Comparison of ENCODE assay signal across 9 mouse cellular contexts in genomic region chr3:84037536-84037935, GRCm38 (mm10). TPM values are rescaled to one million over a fixed set of nuclear protein-coding genes. Genes with fewer than 3 reads are reported as not detected.
A peak's percentile ranks its signal among the peaks of the same experiment; 100 is the strongest.
DNase-seq lines count a peak whose midpoint lies in the region; ATAC-seq and TF ChIP-seq lines count a peak whose summit lies in the region.
"Had no signal": no experiment of that assay in that cellular context is flagged by ENCODE, and none has a peak within 500 bp of the region (broad histone marks: within the 10 kb centered on the region; RNA-seq: fewer than 3 reads in every experiment).

No protein-coding gene starts in this region.

- H3K27me3 ChIP-seq in lung, embryonic 14.5 days (ENCODE audit: insufficient read depth, low read length), result no peaks in the 10 kb centered on the region
- H3K27me3 ChIP-seq in forebrain, embryonic 12.5 days, result 0 out of 2 replicates have a peak, but pooled peaks cover 2% of the 10 kb centered on the region
- H3K27me3 ChIP-seq in limb, embryonic 15.5 days, result no peaks in the 10 kb centered on the region
- no peaks in the 10 kb centered on the region for H3K27me3 ChIP-seq in neural tube, embryonic 15.5 days (replicated peaks)

- TF ChIP-seq CTCF in lung, embryonic 14.5 days (IDR thresholded peaks at IDR 0.05; ENCODE audit: low read depth), result no peak

- no peak for DNase-seq in lung, embryonic 14.5 days
- DNase-seq in lung, postnatal 4 days, result no peak
- no peak for DNase-seq in layer of hippocampus, postnatal 14 days (ENCODE audit: low spot score in 2 of 2)
- DNase-seq in thymus, postnatal 25 days, result no peak

- ATAC-seq in lung, embryonic 14.5 days (ENCODE audit: insufficient read depth), result no peak
- ATAC-seq in forebrain, embryonic 12.5 days (ENCODE audit: low FRiP score), result no peak
- no peak for ATAC-seq in limb, embryonic 15.5 days (ENCODE audit: insufficient number of reproducible peaks, low FRiP score, low TSS enrichment, low read depth)
- no peak for ATAC-seq in neural tube, embryonic 15.5 days (ENCODE audit: low FRiP score)
- no peak for ATAC-seq in megakaryocyte progenitor cell, adult 5-6 weeks (replicated peaks; ENCODE audit: poor library complexity)

- no peak overlapping the region for H3K9ac ChIP-seq in lung, embryonic 14.5 days
- no peak overlapping the region; the same call in 1 of the 2 replicates for H3K9ac ChIP-seq in forebrain, embryonic 12.5 days
- no peak overlapping the region for H3K9ac ChIP-seq in limb, embryonic 15.5 days
- 0 out of 2 replicates have a peak overlapping the region, but pooled peaks have one; percentile 14 for H3K9ac ChIP-seq in neural tube, embryonic 15.5 days (replicated peaks)

- 83% methylated on average over 3 of the region's 3 CpGs for WGBS in lung, embryonic 14.5 days
- 90% methylated on average over 3 of the region's 3 CpGs for WGBS in forebrain, embryonic 12.5 days
- 90% methylated on average over 3 of the region's 3 CpGs for WGBS in limb, embryonic 15.5 days
- WGBS in neural tube, embryonic 15.5 days, result 72% methylated on average over 3 of the region's 3 CpGs

- no peaks in the 10 kb centered on the region for H3K36me3 ChIP-seq in lung, embryonic 14.5 days (ENCODE audit: insufficient read depth)
- H3K36me3 ChIP-seq in forebrain, embryonic 12.5 days (replicated peaks), result peaks cover 24% of the 10 kb centered on the region
- peaks cover 3% of the 10 kb centered on the region; the same call in 1 of the 2 replicates for H3K36me3 ChIP-seq in limb, embryonic 15.5 days
- H3K36me3 ChIP-seq in neural tube, embryonic 15.5 days, result no peaks in the 10 kb centered on the region

- H3K4me1 ChIP-seq in lung, embryonic 14.5 days (ENCODE audit: insufficient read depth), result peaks cover 5% of the 10 kb centered on the region; the same call in 1 of the 2 replicates
- H3K4me1 ChIP-seq in forebrain, embryonic 12.5 days, result peaks cover 59% of the 10 kb centered on the region
- H3K4me1 ChIP-seq in limb, embryonic 15.5 days, result peaks cover 21% of the 10 kb centered on the region
- H3K4me1 ChIP-seq in neural tube, embryonic 15.5 days, result peaks cover 62% of the 10 kb centered on the region

- H3K27ac ChIP-seq in lung, embryonic 14.5 days (ENCODE audit: low read depth), result no peak overlapping the region
- H3K27ac ChIP-seq in forebrain, embryonic 12.5 days, result no peak overlapping the region
- no peak overlapping the region for H3K27ac ChIP-seq in limb, embryonic 15.5 days
- no peak overlapping the region for H3K27ac ChIP-seq in neural tube, embryonic 15.5 days (replicated peaks)

- no peak overlapping the region for H3K4me3 ChIP-seq in lung, embryonic 14.5 days (ENCODE audit: low read depth, low read length)
- peak overlapping the region; percentile 95 for H3K4me3 ChIP-seq in forebrain, embryonic 12.5 days (replicated peaks)
- H3K4me3 ChIP-seq in limb, embryonic 15.5 days, result no peak overlapping the region
- peak overlapping the region; percentile 65 for H3K4me3 ChIP-seq in neural tube, embryonic 15.5 days (replicated peaks)

- H3K9me3 ChIP-seq in lung, embryonic 14.5 days (ENCODE audit: low read depth, low read length), result no peaks in the 10 kb centered on the region
- no peaks in the 10 kb centered on the region for H3K9me3 ChIP-seq in forebrain, embryonic 12.5 days
- no peaks in the 10 kb centered on the region for H3K9me3 ChIP-seq in limb, embryonic 15.5 days
- no peaks in the 10 kb centered on the region for H3K9me3 ChIP-seq in neural tube, embryonic 15.5 days (replicated peaks)
- H3K9me3 ChIP-seq: G1E had no signal

- H3K4me2 ChIP-seq in lung, embryonic 14.5 days, result peak overlapping the region; percentile 97
- peak overlapping the region; percentile 85 for H3K4me2 ChIP-seq in forebrain, embryonic 12.5 days
- 0 out of 2 replicates have a peak overlapping the region, but pooled peaks have one; percentile 91 for H3K4me2 ChIP-seq in limb, embryonic 15.5 days
- peak overlapping the region; percentile 87 for H3K4me2 ChIP-seq in neural tube, embryonic 15.5 days

RNA-seq across cellular contexts. Expression of gene Tmem131l, which starts 2.4 kb away (rescaled TPM):
- 59.5 and 61.9 TPM in 2 replicates for polyA plus RNA-seq in lung, embryonic 14.5 days (2014; fragmentation: Nextera tagmentation; extraction: Ambion mirVana)
- polyA plus RNA-seq in forebrain, embryonic 12.5 days (2016; fragmentation: Nextera tagmentation; extraction: Ambion mirVana), result 116 and 130 TPM in 2 replicates
- 47.9 and 51.4 TPM in 2 replicates for polyA plus RNA-seq in limb, embryonic 15.5 days (2015; fragmentation: Nextera tagmentation; extraction: Ambion mirVana)
- polyA plus RNA-seq in neural tube, embryonic 15.5 days (2015; fragmentation: Nextera tagmentation; extraction: Ambion mirVana), result 43.0 and 71.5 TPM in 2 replicates
- 10 to 100 TPM; 31.2 to 42.6 TPM for total RNA-seq in layer of hippocampus, postnatal 14 days (2021)
- total RNA-seq in megakaryocyte progenitor cell, adult 5-6 weeks (2015), result 61.4 and 62.0 TPM in 2 replicates
- 28.3 and 34.7 TPM in 2 replicates for total RNA-seq in megakaryocyte progenitor cell, adult 5-6 weeks (2017)

Comparison
In these comparisons a context has a peak if more than half of its experiments do, and no peak if none do; other contexts are left out.
1. H3K4me3 ChIP-seq: peak in forebrain, embryonic 12.5 days (single experiment) and neural tube, embryonic 15.5 days (single experiment); none in lung, embryonic 14.5 days (single experiment) and limb, embryonic 15.5 days (single experiment).
2. Peak in every context shown above with its lines, with median percentiles within 50 percentile points of each other: H3K4me2 ChIP-seq.